Mouse (Mus musculus): ENCODE data around the gene Vil1. TPM values are rescaled to one million over a fixed set of nuclear protein-coding genes. Genes with fewer than 3 reads are reported as not detected.

Vil1 gene
- polyA plus RNA-seq, 1 experiment from 2014 or later: 17.5 TPM

GRCm38 (mm10) chr1:74385531-74385930, 23.6 kb upstream of the Vil1 start:
- H3K4me2 ChIP-seq (replicated peaks; ENCODE audit: low read depth, low read length): no peak overlapping the region
- 83% methylated on average over 8 of the region's 8 CpGs for WGBS
- no peak overlapping the region for H3K27ac ChIP-seq (ENCODE audit: low read length)
- H3K27me3 ChIP-seq (ENCODE audit: insufficient read depth, low read length): no peaks in the 10 kb centered on the region
- H3K4me1 ChIP-seq (ENCODE audit: insufficient read depth, low read length): peaks cover 24% of the 10 kb centered on the region
- ATAC-seq (ENCODE audit: low FRiP score, low TSS enrichment): no peak
- no peak overlapping the region for H3K4me3 ChIP-seq (ENCODE audit: low read length)
- H3K36me3 ChIP-seq (ENCODE audit: insufficient read depth, low read length): no peaks in the 10 kb centered on the region
- no peaks in the 10 kb centered on the region for H3K9me3 ChIP-seq (ENCODE audit: low read length)
- H3K9ac ChIP-seq (replicated peaks; ENCODE audit: low read length): no peak overlapping the region

- Histone ChIP-seq H3K4me3 (ENCODE audit: low read length) (peak overlapping the region; percentile 61), H3K4me2 (replicated peaks; ENCODE audit: low read depth, low read length) (peak overlapping the region; percentile 57), H3K36me3 (ENCODE audit: insufficient read depth, low read length) (no peaks in the 10 kb centered on the region), H3K27me3 (ENCODE audit: insufficient read depth, low read length) (no peaks in the 10 kb centered on the region), H3K9me3 (ENCODE audit: low read length) (no peaks in the 10 kb centered on the region), H3K27ac (ENCODE audit: low read length) (peak overlapping the region; percentile 100), H3K9ac (replicated peaks; ENCODE audit: low read length) (peak overlapping the region; percentile 79), H3K4me1 (ENCODE audit: insufficient read depth, low read length) (peaks cover 29% of the 10 kb centered on the region)
- no peak for ATAC-seq (ENCODE audit: low FRiP score, low TSS enrichment)
- whole genome bisulfite sequencing: 50% methylated on average over 7 of the region's 10 CpGs
Measured at GRCm38 (mm10) chr1:74386363-74386713, 22.8 kb upstream of the Vil1 start.

- WGBS: under 1% methylated on average over 26 of the region's 26 CpGs
Measured at GRCm38 (mm10) chr1:74386714-74387385, 22.3 kb upstream of the Vil1 start.

GRCm38 (mm10) chr1:74387386-74387988, 21.7 kb upstream of the Vil1 start:
- Histone ChIP-seq H3K4me1 (ENCODE audit: insufficient read depth, low read length) (peaks cover 31% of the 10 kb centered on the region), H3K27ac (ENCODE audit: low read length) (peak overlapping the region; percentile 100), H3K9ac (replicated peaks; ENCODE audit: low read length) (peak overlapping the region; percentile 79), H3K4me3 (ENCODE audit: low read length) (peak overlapping the region; percentile 61), H3K27me3 (ENCODE audit: insufficient read depth, low read length) (no peaks in the 10 kb centered on the region), H3K9me3 (ENCODE audit: low read length) (no peaks in the 10 kb centered on the region), H3K4me2 (replicated peaks; ENCODE audit: low read depth, low read length) (peak overlapping the region; percentile 57), H3K36me3 (ENCODE audit: insufficient read depth, low read length) (no peaks in the 10 kb centered on the region)
- ATAC-seq (ENCODE audit: low FRiP score, low TSS enrichment): no peak
- 59% methylated on average over 15 of the region's 15 CpGs for WGBS

More at GRCm38 (mm10) chr1:74386714-74387385, 22.3 kb upstream of the Vil1 start:
- H3K4me3 ChIP-seq (ENCODE audit: low read length): peak overlapping the region; percentile 61
- peak overlapping the region; percentile 79 for H3K9ac ChIP-seq (replicated peaks; ENCODE audit: low read length)
- H3K9me3 ChIP-seq (ENCODE audit: low read length): no peaks in the 10 kb centered on the region
- H3K27ac ChIP-seq (ENCODE audit: low read length): peak overlapping the region; percentile 100
- H3K4me1 ChIP-seq (ENCODE audit: insufficient read depth, low read length): peaks cover 29% of the 10 kb centered on the region
- H3K27me3 ChIP-seq (ENCODE audit: insufficient read depth, low read length): no peaks in the 10 kb centered on the region
- no peaks in the 10 kb centered on the region for H3K36me3 ChIP-seq (ENCODE audit: insufficient read depth, low read length)
- peak; percentile 93 for ATAC-seq (ENCODE audit: low FRiP score, low TSS enrichment)
- H3K4me2 ChIP-seq (replicated peaks; ENCODE audit: low read depth, low read length): peak overlapping the region; percentile 57

- peak overlapping the region; percentile 100; the same call in 1 of the 2 replicates for H3K27ac ChIP-seq (ENCODE audit: low read length)
Measured at GRCm38 (mm10) chr1:74388398-74388920, 20.7 kb upstream of the Vil1 start.

GRCm38 (mm10) chr1:74389831-74390286, 19.3 kb upstream of the Vil1 start:
- peak overlapping the region; percentile 99 for H3K27ac ChIP-seq (ENCODE audit: low read length)
- no peak for ATAC-seq (ENCODE audit: low FRiP score, low TSS enrichment)
- WGBS: 5% methylated on average over 29 of the region's 29 CpGs
- H3K9ac ChIP-seq (replicated peaks; ENCODE audit: low read length): peak overlapping the region; percentile 59
- H3K27me3 ChIP-seq (ENCODE audit: insufficient read depth, low read length): no peaks in the 10 kb centered on the region
- H3K4me2 ChIP-seq (replicated peaks; ENCODE audit: low read depth, low read length): peak overlapping the region; percentile 98
- H3K4me1 ChIP-seq (ENCODE audit: insufficient read depth, low read length): peaks cover 49% of the 10 kb centered on the region
- H3K4me3 ChIP-seq (ENCODE audit: low read length): peak overlapping the region; percentile 93
- H3K9me3 ChIP-seq (ENCODE audit: low read length): no peaks in the 10 kb centered on the region
- H3K36me3 ChIP-seq (ENCODE audit: insufficient read depth, low read length): peaks cover 16% of the 10 kb centered on the region

More at GRCm38 (mm10) chr1:74388398-74388920, 20.7 kb upstream of the Vil1 start:
- H3K36me3 ChIP-seq (ENCODE audit: insufficient read depth, low read length): 0 out of 2 replicates have a peak, but pooled peaks cover 2% of the 10 kb centered on the region
- WGBS: 77% methylated on average over 7 of the region's 7 CpGs
- no peaks in the 10 kb centered on the region for H3K9me3 ChIP-seq (ENCODE audit: low read length)
- no peak overlapping the region for H3K9ac ChIP-seq (replicated peaks; ENCODE audit: low read length)
- H3K4me2 ChIP-seq (replicated peaks; ENCODE audit: low read depth, low read length): no peak overlapping the region
- no peaks in the 10 kb centered on the region for H3K27me3 ChIP-seq (ENCODE audit: insufficient read depth, low read length)
- ATAC-seq (ENCODE audit: low FRiP score, low TSS enrichment): no peak
- no peak overlapping the region for H3K4me3 ChIP-seq (ENCODE audit: low read length)
- peaks cover 41% of the 10 kb centered on the region for H3K4me1 ChIP-seq (ENCODE audit: insufficient read depth, low read length)

GRCm38 (mm10) chr1:74390287-74390906, 18.8 kb upstream of the Vil1 start:
- Histone ChIP-seq H3K4me2 (replicated peaks; ENCODE audit: low read depth, low read length) (peak overlapping the region; percentile 98), H3K4me3 (ENCODE audit: low read length) (peak overlapping the region; percentile 93), H3K4me1 (ENCODE audit: insufficient read depth, low read length) (peaks cover 49% of the 10 kb centered on the region), H3K27ac (ENCODE audit: low read length) (peak overlapping the region; percentile 99), H3K27me3 (ENCODE audit: insufficient read depth, low read length) (no peaks in the 10 kb centered on the region), H3K9ac (replicated peaks; ENCODE audit: low read length) (peak overlapping the region; percentile 59), H3K36me3 (ENCODE audit: insufficient read depth, low read length) (peaks cover 21% of the 10 kb centered on the region), H3K9me3 (ENCODE audit: low read length) (no peaks in the 10 kb centered on the region)
- 4% methylated on average over 21 of the region's 21 CpGs for WGBS
- no peak for ATAC-seq (ENCODE audit: low FRiP score, low TSS enrichment)

- Histone ChIP-seq H3K9ac (replicated peaks; ENCODE audit: low read length) (peak within 1 kb of the TSS; percentile 100), H3K9me3 (ENCODE audit: low read length) (no peaks in the 10 kb centered on the region), H3K27ac (ENCODE audit: low read length) (peak within 1 kb of the TSS; percentile 99), H3K4me1 (ENCODE audit: insufficient read depth, low read length) (peaks cover 49% of the 10 kb centered on the region), H3K4me3 (ENCODE audit: low read length) (peak within 1 kb of the TSS; percentile 93), H3K4me2 (replicated peaks; ENCODE audit: low read depth, low read length) (peak within 1 kb of the TSS; percentile 98), H3K27me3 (ENCODE audit: insufficient read depth, low read length) (no peaks in the 10 kb centered on the region), H3K36me3 (ENCODE audit: insufficient read depth, low read length) (peaks cover 22% of the 10 kb centered on the region)
- ATAC-seq (ENCODE audit: low FRiP score, low TSS enrichment): peak; percentile 72
- 3% methylated on average over 43 of the region's 51 CpGs for WGBS
Measured at GRCm38 (mm10) chr1:74390924-74391748, 18.0 kb upstream of the Vil1 start, which contains the start of gene Ctdsp1. Gene Ctdsp1, plus strand, starts transcription at chr1:74391509.

- Histone ChIP-seq H3K27ac (ENCODE audit: low read length) (peak overlapping the region; percentile 99), H3K4me2 (replicated peaks; ENCODE audit: low read depth, low read length) (peak overlapping the region; percentile 98), H3K36me3 (ENCODE audit: insufficient read depth, low read length) (peaks cover 22% of the 10 kb centered on the region), H3K27me3 (ENCODE audit: insufficient read depth, low read length) (no peaks in the 10 kb centered on the region), H3K4me1 (ENCODE audit: insufficient read depth, low read length) (peaks cover 47% of the 10 kb centered on the region), H3K4me3 (ENCODE audit: low read length) (peak overlapping the region; percentile 93), H3K9me3 (ENCODE audit: low read length) (no peaks in the 10 kb centered on the region), H3K9ac (replicated peaks; ENCODE audit: low read length) (peak overlapping the region; percentile 100)
- ATAC-seq (ENCODE audit: low FRiP score, low TSS enrichment): peak; percentile 34
- WGBS: 0% methylated on average over 45 of the region's 63 CpGs
Measured at GRCm38 (mm10) chr1:74391844-74392441, 17.2 kb upstream of the Vil1 start.
